Mouse (Mus musculus) ES-E14 (cell line): Measurements from ENCODE around the gene Tbc1d30. TPM values are rescaled to one million over a fixed set of nuclear protein-coding genes. Genes with fewer than 3 reads are reported as not detected.
"Not testable (repeated sequence)": the region's sequence is repeated elsewhere in the genome, so short reads cannot be mapped to it uniquely, and the experiment has no call there.

Experiments
- DNase-seq: peaks from one replicate; pipeline ENCODE4 v3.0.0-alpha.2; 2013; ENCODE audit warnings: low read depth, low spot score
- H3K27ac ChIP-seq: 2 replicates; pipeline ENCODE4 v1.5.1; 2012; ENCODE audit warnings: low read depth, mild to moderate bottlenecking, low read length, moderate library complexity, mixed read lengths; ENCODE audit not compliant: poor library complexity, insufficient read depth, severe bottlenecking
- H3K36me3 ChIP-seq: 2 replicates; pipeline ENCODE4 v1.6.1; 2012; ENCODE audit warnings: mild to moderate bottlenecking, low read length, moderate library complexity, mixed read lengths; ENCODE audit not compliant: control insufficient read depth, poor library complexity, insufficient read depth, severe bottlenecking
- H3K4me1 ChIP-seq, 2 experiments: fragments of 150-350 bp in 1 of 2; sonication (generic) in 1 of 2; 2 replicates each; pipeline ENCODE4 v1.6.1; 2012; ENCODE audit warnings: low read length in 2 of 2, mild to moderate bottlenecking in 1 of 2, mixed read lengths in 1 of 2; ENCODE audit not compliant: control insufficient read depth in 2 of 2, insufficient read depth in 2 of 2, poor library complexity in 1 of 2
- H3K4me3 ChIP-seq, 2 experiments: fragments of 150-350 bp in 1 of 2; sonication (generic) in 1 of 2; 2 replicates each; pipeline ENCODE4 v1.5.1; 2012; ENCODE audit warnings: low read length in 2 of 2, low read depth in 1 of 2, mild to moderate bottlenecking in 1 of 2, mixed read lengths in 1 of 2; ENCODE audit not compliant: insufficient read depth in 1 of 2, poor library complexity in 1 of 2, severe bottlenecking in 1 of 2
- H3K9ac ChIP-seq: 2 replicates; pipeline ENCODE4 v1.6.1; 2012; ENCODE audit warnings: low read depth, mild to moderate bottlenecking, low read length, mixed read lengths; ENCODE audit not compliant: poor library complexity, insufficient read depth, severe bottlenecking
- H3K9me3 ChIP-seq: fragments of 150-350 bp; sonication (generic); 2 replicates; pipeline ENCODE4 v1.6.1; 2012; ENCODE audit warnings: low read depth, mild to moderate bottlenecking, low read length; ENCODE audit not compliant: control insufficient read depth, insufficient read depth
- CHD2 ChIP-seq: IDR thresholded peaks from 2 replicates; pipeline ENCODE4 v1.6.1; 2014; ENCODE audit warnings: mild to moderate bottlenecking, low read depth, low read length, inconsistent platforms
- HCFC1 ChIP-seq: IDR thresholded peaks from 2 replicates; pipeline ENCODE4 v1.6.1; 2012; ENCODE audit warnings: low read length, inconsistent platforms, borderline replicate concordance; ENCODE audit not compliant: insufficient read depth
- MAFK ChIP-seq: IDR thresholded peaks from 2 replicates; pipeline ENCODE4 v1.6.1; 2014; ENCODE audit warnings: mild to moderate bottlenecking, low read depth, low read length, inconsistent platforms; ENCODE audit not compliant: insufficient read depth
- ZC3H11A ChIP-seq: IDR thresholded peaks from 2 replicates; pipeline ENCODE4 v1.6.1; 2012; ENCODE audit warnings: low read depth, mild to moderate bottlenecking, inconsistent platforms, low read length, borderline replicate concordance
- ZNF384 ChIP-seq: IDR thresholded peaks from 2 replicates; pipeline ENCODE4 v1.6.1; 2012; ENCODE audit warnings: low read depth, low read length, inconsistent platforms
- in situ Hi-C, 2 experiments: fragments of 600-800 bp; cut with MboI; formaldehyde crosslinking; loops; one replicate each; pipeline ENCODE4 v1.15.1; 2025; ENCODE audit warnings: low sequenced_read_pairs in 2 of 2, inconsistent platforms in 1 of 2; ENCODE audit not compliant: unreplicated experiment in 2 of 2
- total RNA-seq: library from RNA; depleted of rRNA; stranded (reverse); fragments of 300-350 nt; gene quantifications from 2 replicates; pipeline ENCODE4 v1.2.3, GENCODE M21; 2012

The Tbc1d30 gene
- total RNA-seq, 1 experiment, result 0.45 TPM

DNA sequence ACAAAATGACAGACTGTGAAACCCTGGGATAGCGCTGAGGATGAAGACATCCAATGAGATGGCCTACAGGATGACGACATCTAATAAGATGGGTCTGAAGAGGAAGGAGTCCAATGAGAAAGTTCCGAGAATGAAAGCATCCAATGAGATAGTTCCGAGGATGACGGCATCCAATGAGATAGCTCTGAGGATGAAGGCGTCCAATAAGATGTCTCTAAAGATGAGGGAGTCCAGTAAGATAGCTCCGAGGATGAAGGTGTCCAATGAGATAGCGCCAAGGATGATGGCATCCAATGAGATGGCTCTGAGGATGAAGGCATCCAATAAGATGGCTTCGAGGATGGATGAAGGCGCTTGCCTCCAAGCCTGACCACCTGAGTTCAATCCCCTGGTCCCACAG is 8.8 kb downstream of the Tbc1d30 start:
- H3K9me3 ChIP-seq, result no peaks in the 10 kb centered on the region
- H3K9ac ChIP-seq, result no peak overlapping the region
- TF ChIP-seq ZC3H11A (no peak), HCFC1 (no peak), ZNF384 (no peak), CHD2 (peak; percentile 69; the same call in 1 of the 2 replicates)
- H3K4me3 ChIP-seq, result no peak overlapping the region
- H3K4me1 ChIP-seq, result peaks cover 0 to 5% of the 10 kb centered on the region in 2 experiments; a peak in 1 of 4 replicates
- no peak for DNase-seq
- no peaks in the 10 kb centered on the region for H3K36me3 ChIP-seq
- in situ Hi-C loops, result no loop called here
- no peak overlapping the region; the same call in 1 of the 2 replicates for H3K27ac ChIP-seq

DNA sequence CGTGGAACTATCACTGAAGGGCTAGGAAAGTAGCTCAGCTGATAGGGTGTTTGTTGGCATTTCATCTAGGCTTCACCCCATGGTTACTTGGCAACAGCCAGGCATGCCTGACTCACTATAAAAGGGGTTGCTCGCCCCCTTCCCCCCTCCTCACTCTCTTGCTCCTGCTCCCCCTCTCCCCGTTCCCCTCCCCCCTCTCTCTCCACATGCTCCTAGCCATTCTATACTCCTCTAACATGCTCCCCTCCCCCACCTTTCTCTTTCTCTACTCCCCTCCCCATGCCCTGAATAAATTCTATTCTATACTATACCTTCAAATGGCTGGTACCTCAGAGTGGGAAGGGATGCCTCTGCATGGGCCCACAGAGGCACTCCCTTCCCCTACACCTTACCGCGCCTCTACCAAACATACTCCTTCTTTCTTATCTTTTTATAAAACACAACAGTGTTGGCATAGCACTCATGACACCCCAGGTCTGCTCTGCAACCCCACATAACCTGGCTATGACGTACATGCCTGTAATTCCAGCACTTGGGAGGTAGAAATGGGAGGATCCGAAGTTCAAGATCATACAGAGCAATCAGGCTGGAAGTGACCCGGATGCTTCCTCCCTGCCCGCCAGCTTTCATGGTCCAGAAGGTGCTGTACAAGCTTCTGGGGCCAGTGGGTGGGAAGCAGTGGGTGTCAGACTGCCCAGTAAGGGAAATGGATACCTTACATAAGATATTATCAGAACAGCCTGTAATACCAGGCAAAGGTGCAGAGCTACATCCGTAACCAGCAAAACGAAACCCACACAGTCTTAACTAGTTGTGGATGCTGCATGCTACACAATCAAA is 10.1 kb downstream of the Tbc1d30 start:
- H3K4me1 ChIP-seq, result peaks cover 0 to 8% of the 10 kb centered on the region in 2 experiments; a peak in 1 of 4 replicates
- no peak overlapping the region for H3K27ac ChIP-seq
- no peaks in the 10 kb centered on the region for H3K36me3 ChIP-seq
- no peak for TF ChIP-seq HCFC1
- no peak for TF ChIP-seq ZNF384
- TF ChIP-seq MAFK, result no peak
- TF ChIP-seq CHD2, result no peak
- TF ChIP-seq ZC3H11A, result no peak
- no peak overlapping the region for H3K4me3 ChIP-seq
- H3K9me3 ChIP-seq, result no peaks in the 10 kb centered on the region
- no peak overlapping the region; the same call in 1 of the 2 replicates for H3K9ac ChIP-seq
- DNase-seq, result no peak
- in situ Hi-C loops, result no loop called here

DNA sequence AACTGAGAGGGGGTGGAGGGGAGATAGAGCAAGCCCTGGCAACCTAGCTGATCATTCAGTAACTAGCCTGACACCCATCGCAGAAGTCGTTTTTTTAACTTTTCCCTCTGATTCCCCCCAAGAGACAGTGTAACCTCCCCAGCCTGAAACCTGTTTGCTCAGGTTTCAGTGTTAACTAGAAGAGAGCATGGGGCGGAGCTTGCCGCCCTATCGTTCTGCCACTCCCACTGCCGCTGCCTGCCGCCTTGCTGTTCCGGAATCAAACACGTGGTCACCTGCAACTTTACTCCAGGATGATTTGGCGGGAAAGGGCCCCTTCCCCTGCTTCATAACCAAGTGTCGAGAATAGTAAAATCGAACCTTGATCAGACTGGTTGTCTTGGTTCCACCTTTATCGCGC is 14.5 kb downstream of the Tbc1d30 start:
- peak; percentile 13 for DNase-seq
- in situ Hi-C loops, H3K36me3 ChIP-seq, H3K27ac ChIP-seq, H3K4me1 ChIP-seq, H3K9ac ChIP-seq, H3K9me3 ChIP-seq: not testable (repeated sequence)
- peak overlapping the region; percentile 24 to 43 for H3K4me3 ChIP-seq

DNA sequence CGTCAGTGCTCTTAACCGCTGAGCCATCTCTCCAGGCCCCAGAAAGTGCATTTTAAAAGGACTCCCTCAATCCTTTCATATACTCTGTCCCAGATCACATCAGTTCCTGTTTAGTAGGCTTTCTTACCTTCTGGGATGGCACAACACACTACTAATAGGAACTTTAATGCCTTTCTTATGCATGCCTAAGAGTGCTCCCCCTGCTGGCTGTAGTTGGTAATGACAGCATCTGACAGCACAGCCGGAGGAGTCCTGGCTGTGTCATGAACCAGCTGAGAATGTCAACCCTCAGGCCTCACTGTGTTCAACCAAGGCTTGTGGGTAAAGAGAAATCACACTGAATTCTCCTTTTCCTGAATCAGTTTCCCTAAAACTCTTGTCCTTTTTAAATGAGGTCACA is 16.5 kb downstream of the Tbc1d30 start:
- in situ Hi-C loops, result no loop called here

DNA sequence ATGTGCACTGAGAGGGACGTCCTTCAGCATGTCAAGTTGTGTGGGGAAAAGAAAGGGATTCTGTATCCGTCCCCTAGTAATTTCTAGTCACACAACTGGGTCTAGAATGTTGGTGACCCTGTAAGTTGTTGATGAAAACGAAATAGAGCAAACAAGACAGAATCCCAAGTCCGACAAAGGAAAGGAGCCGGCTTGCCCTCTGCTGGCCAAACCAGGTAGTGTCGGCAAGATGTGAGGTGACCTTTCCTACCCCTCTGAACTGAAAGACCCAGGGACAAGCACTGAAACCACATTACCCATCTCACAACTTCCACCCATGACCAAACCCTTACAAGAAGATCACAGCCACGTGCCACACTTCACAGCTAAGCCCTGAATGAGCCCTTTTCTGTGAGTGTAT is 20.1 kb downstream of the Tbc1d30 start:
- H3K4me1 ChIP-seq, result no peaks in the 10 kb centered on the region
- H3K36me3 ChIP-seq, result no peaks in the 10 kb centered on the region
- in situ Hi-C loops, result no loop called here

More for the DNA sequence above, 16.5 kb downstream of the Tbc1d30 start:
- Histone ChIP-seq H3K4me1 (peaks cover 0 to 3% of the 10 kb centered on the region in 2 experiments; a peak in 1 of 4 replicates), H3K27ac (no peak overlapping the region), H3K36me3 (no peaks in the 10 kb centered on the region), H3K9ac (no peak overlapping the region), H3K4me3 (no peak overlapping the region), H3K9me3 (no peaks in the 10 kb centered on the region)
- DNase-seq, result peak; percentile 61
- TF ChIP-seq HCFC1, result no peak
- no peak for TF ChIP-seq CHD2
- TF ChIP-seq MAFK, result no peak
- no peak for TF ChIP-seq ZC3H11A
- no peak for TF ChIP-seq ZNF384

More for the DNA sequence above, 20.1 kb downstream of the Tbc1d30 start:
- TF ChIP-seq ZNF384, result no peak
- no peak for TF ChIP-seq MAFK
- 0 out of 2 replicates have a peak, but pooled peaks have one; percentile 1 for TF ChIP-seq ZC3H11A
- no peak for TF ChIP-seq CHD2
- no peak for TF ChIP-seq HCFC1
- Histone ChIP-seq H3K27ac (no peak overlapping the region), H3K4me3 (no peak overlapping the region), H3K9ac (no peak overlapping the region), H3K9me3 (no peaks in the 10 kb centered on the region)
- peak; percentile 61 for DNase-seq
